Mouse (Mus musculus): ENCODE results near the gene Lrrc8d.

Lrrc8d gene

GRCm38 (mm10) chr5:105699141-105700069, at the start of gene Lrrc8d:
Gene Lrrc8d (plus strand): TSS chr5:105699969.
- in situ Hi-C loops (cut with MboI; ENCODE audit: unreplicated experiment in 2 of 2) = loop anchor here in 1 of 2 experiments (25.0 kb wide), 4 partner anchors 562 to 1687 kb away; partner anchors contain the start of genes Abcg3, Gbp4, Gbp8 and Gbp9

- in situ Hi-C loops (cut with MboI; ENCODE audit: unreplicated experiment in 2 of 2) = loop anchor here (5.0 kb wide), 6 partner anchors 34 to 244 kb away; no protein-coding TSS in a partner anchor
These were observed 48.9 kb upstream of the Lrrc8d start for GRCm38 (mm10) chr5:105650728-105651479.

- in situ Hi-C loops (cut with MboI; ENCODE audit: unreplicated experiment in 2 of 2) = loop anchor here (5.0 kb wide), 6 partner anchors 34 to 244 kb away; no protein-coding TSS in a partner anchor
These were observed 48.2 kb upstream of the Lrrc8d start for GRCm38 (mm10) chr5:105651561-105651991.

- in situ Hi-C loops (cut with MboI; ENCODE audit: unreplicated experiment in 2 of 2) = loop anchor here (5.0 kb wide), 6 partner anchors 33 to 247 kb away; no protein-coding TSS in a partner anchor
These were observed 45.3 kb upstream of the Lrrc8d start for GRCm38 (mm10) chr5:105654237-105655063.

GRCm38 (mm10) chr5:105655100-105655734, 44.6 kb upstream of the Lrrc8d start:
- in situ Hi-C loops (cut with MboI; ENCODE audit: unreplicated experiment in 2 of 2) = no loop called here

GRCm38 (mm10) chr5:105661894-105662293, 37.9 kb upstream of the Lrrc8d start:
- in situ Hi-C loops (cut with MboI; ENCODE audit: unreplicated experiment in 2 of 2) = no loop called here

- in situ Hi-C loops (cut with MboI; ENCODE audit: unreplicated experiment in 2 of 2) = no loop called here
These were observed 32.8 kb upstream of the Lrrc8d start for GRCm38 (mm10) chr5:105666930-105667329.

- in situ Hi-C loops (cut with MboI; ENCODE audit: unreplicated experiment in 2 of 2) = no loop called here
These were observed 32.4 kb upstream of the Lrrc8d start for GRCm38 (mm10) chr5:105667411-105667810.

- in situ Hi-C loops (cut with MboI; ENCODE audit: unreplicated experiment in 2 of 2) = no loop called here
These were observed 30.7 kb upstream of the Lrrc8d start for GRCm38 (mm10) chr5:105669086-105669485.

- in situ Hi-C loops (cut with MboI; ENCODE audit: unreplicated experiment in 2 of 2) = no loop called here
These were observed 30.0 kb upstream of the Lrrc8d start for GRCm38 (mm10) chr5:105669508-105670353.

- in situ Hi-C loops (cut with MboI; ENCODE audit: unreplicated experiment in 2 of 2) = no loop called here
These were observed 27.4 kb upstream of the Lrrc8d start for GRCm38 (mm10) chr5:105672332-105672731.

GRCm38 (mm10) chr5:105675511-105675910, 24.3 kb upstream of the Lrrc8d start:
- in situ Hi-C loops (cut with MboI; ENCODE audit: unreplicated experiment in 2 of 2) = loop anchor here in 1 of 2 experiments (25.0 kb wide), 4 partner anchors 538 to 1663 kb away; partner anchors contain the start of genes Abcg3, Gbp4, Gbp8 and Gbp9

- in situ Hi-C loops (cut with MboI; ENCODE audit: unreplicated experiment in 2 of 2) = loop anchor here in 1 of 2 experiments (25.0 kb wide), 4 partner anchors 540 to 1665 kb away; partner anchors contain the start of genes Abcg3, Gbp4, Gbp8 and Gbp9
These were observed 22.7 kb upstream of the Lrrc8d start for GRCm38 (mm10) chr5:105677071-105677470.

- in situ Hi-C loops (cut with MboI; ENCODE audit: unreplicated experiment in 2 of 2) = loop anchor here in 1 of 2 experiments (25.0 kb wide), 4 partner anchors 541 to 1666 kb away; partner anchors contain the start of genes Abcg3, Gbp4, Gbp8 and Gbp9
These were observed 21.5 kb upstream of the Lrrc8d start for GRCm38 (mm10) chr5:105678243-105678642.

- in situ Hi-C loops (cut with MboI; ENCODE audit: unreplicated experiment in 2 of 2) = loop anchor here in 1 of 2 experiments (25.0 kb wide), 4 partner anchors 542 to 1667 kb away; partner anchors contain the start of genes Abcg3, Gbp4, Gbp8 and Gbp9
These were observed 20.5 kb upstream of the Lrrc8d start for GRCm38 (mm10) chr5:105679261-105679660.

- in situ Hi-C loops (cut with MboI; ENCODE audit: unreplicated experiment in 2 of 2) = loop anchor here in 1 of 2 experiments (10.0 to 25.0 kb wide), 6 partner anchors 65 to 1668 kb away; partner anchors contain the start of genes Abcg3, Gbp4, Gbp8 and Gbp9
These were observed 19.6 kb upstream of the Lrrc8d start for GRCm38 (mm10) chr5:105679921-105680843.

GRCm38 (mm10) chr5:105682143-105682611, 17.6 kb upstream of the Lrrc8d start:
- in situ Hi-C loops (cut with MboI; ENCODE audit: unreplicated experiment in 2 of 2) = loop anchor here in 1 of 2 experiments (10.0 to 25.0 kb wide), 6 partner anchors 67 to 1670 kb away; partner anchors contain the start of genes Abcg3, Gbp4, Gbp8 and Gbp9

Measured in v-Abl transformed pro-B cells (cell line).